Mouse (Mus musculus) mammary gland, adult 2 months (tissue): Measurements from ENCODE around the gene Ercc6l2. TPM values are rescaled to one million over a fixed set of nuclear protein-coding genes. Genes with fewer than 3 reads are reported as not detected.

Experiments
- polyA plus RNA-seq: library from polyadenylated mRNA; depleted of rRNA; stranded (reverse); fragments of >200 nt; gene quantifications from 2 replicates; pipeline ENCODE4 v1.2.3, GENCODE M21; 2012; ENCODE audit warnings: low replicate concordance; rRNA removed

Ercc6l2 gene
- polyA plus RNA-seq: 3.7 and 5.6 TPM in 2 replicates

GRCm38 (mm10) chr13:63814746-63815681 lies at the start of gene Ercc6l2:
Gene Ercc6l2, plus strand, starts transcription at chr13:63815240.

Other genes starting within 250 kb of the Ercc6l2 start
- gene Ptch1, start 241.6 kb upstream of the Ercc6l2 start, polyA plus RNA-seq: 14.3 and 22.4 TPM in 2 replicates